Mouse (Mus musculus) liver, adult 2 months (tissue): ENCODE results near the gene Spag5.

Source experiments
- CTCF ChIP-seq: fragments of 200-500 bp; IDR thresholded peaks from 2 replicates; pipeline ENCODE4 v1.5.1; 2011; ENCODE audit warnings: low read depth, low read length, control low read depth
- POLR2A ChIP-seq: fragments of 200-500 bp; IDR thresholded peaks from 2 replicates; pipeline ENCODE4 v1.6.1; 2011; ENCODE audit warnings: low read length, control low read depth; ENCODE audit not compliant: insufficient read depth; ENCODE audit errors: extremely low read depth

GRCm38 (mm10) chr11:78370389-78370788 lies 69.1 kb downstream of the Spag5 start:
- no peak for TF ChIP-seq POLR2A
- no peak for TF ChIP-seq CTCF
